Mouse (Mus musculus): ENCODE measurements around the gene Arhgap18.

GRCm38 (mm10) chr10:26823997-26824396, 70.8 kb downstream of the Arhgap18 start:
- no peak for TF ChIP-seq CTCF (IDR thresholded peaks at IDR 0.05; ENCODE audit: borderline replicate concordance, control insufficient read depth, extremely low read depth, insufficient read depth, low read length, poor library complexity)
- TF ChIP-seq POLR2A (IDR thresholded peaks at IDR 0.05; ENCODE audit: control insufficient read depth, extremely low read depth, insufficient read depth, low read length, poor library complexity): no peak
